Mouse (Mus musculus) layer of hippocampus, postnatal 25 days (tissue): ENCODE measurements around the gene Htr6. TPM values are rescaled to one million over a fixed set of nuclear protein-coding genes. Genes with fewer than 3 reads are reported as not detected.

Experiments
- DNase-seq, 2 experiments: peaks; one replicate each; pipeline ENCODE4 v3.0.0; 2022; ENCODE audit warnings: mixed read lengths in 2 of 2, low spot score in 1 of 2; ENCODE audit errors: extremely low spot score in 1 of 2
- total RNA-seq, 2 experiments: library from RNA; stranded (reverse); gene quantifications; 2 replicates each; pipeline ENCODE4 v1.2.3; 2021

Gene Htr6
- total RNA-seq, 2 experiments from 2014 or later, result 7.2 to 7.5 TPM

DNA sequence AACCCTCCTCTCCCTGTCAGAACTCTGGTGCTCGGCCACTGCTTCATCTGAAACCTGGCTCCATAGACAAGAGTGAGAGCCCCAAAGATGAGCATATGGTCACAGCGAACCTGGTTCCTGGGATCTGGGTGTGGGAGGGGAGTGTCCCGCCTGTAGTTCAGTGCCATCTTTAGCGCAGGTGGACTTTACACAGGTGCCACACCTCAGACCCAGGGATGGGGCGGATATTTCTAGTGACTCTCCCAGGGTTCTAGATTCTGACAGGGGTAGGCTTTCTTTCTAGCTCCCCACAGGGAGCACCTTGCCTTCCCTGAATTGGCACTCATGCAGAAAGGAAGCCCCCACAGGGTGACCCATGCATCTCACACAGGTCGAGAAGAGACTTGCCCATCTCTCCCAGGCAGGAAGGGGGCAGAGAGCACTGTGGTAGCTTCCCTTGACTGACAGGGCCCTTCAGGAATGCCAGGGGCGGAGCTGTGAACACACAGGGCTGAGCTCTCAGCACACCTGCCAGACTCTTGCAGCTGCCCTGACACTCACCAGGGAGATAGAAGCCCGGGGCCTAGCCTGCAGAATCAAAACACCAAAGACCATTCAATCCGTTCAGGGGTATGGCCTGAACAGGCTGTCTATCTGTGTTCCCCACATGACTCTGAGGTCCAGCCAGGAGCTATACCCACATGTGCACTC is 13.8 kb upstream of the Htr6 start:
- DNase-seq, result no peak

DNA sequence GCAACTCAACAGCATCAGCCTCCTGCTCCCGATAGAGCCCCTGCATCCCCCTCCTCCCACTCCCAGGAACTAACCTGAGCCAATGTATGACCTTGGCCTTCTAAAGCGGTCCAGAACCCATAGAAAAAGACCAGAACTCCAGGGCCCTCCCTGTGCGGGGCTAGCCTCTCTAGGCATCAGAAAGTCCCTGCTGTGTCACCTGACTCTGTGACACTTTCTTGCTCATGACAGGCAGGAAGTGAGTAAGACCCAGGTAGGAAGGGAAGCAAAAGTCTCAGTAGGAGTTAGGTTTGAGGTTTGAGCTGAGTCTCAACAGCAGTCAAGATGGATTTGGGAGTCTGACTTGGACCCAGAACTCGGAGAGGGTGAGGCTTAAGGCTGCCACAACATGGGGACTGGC is 11.6 kb upstream of the Htr6 start:
- no peak for DNase-seq

- peak; percentile 81 to 98 for DNase-seq
Observed at GRCm38 (mm10) chr4:139086037-139086436, 10.7 kb upstream of the Htr6 start.

DNA sequence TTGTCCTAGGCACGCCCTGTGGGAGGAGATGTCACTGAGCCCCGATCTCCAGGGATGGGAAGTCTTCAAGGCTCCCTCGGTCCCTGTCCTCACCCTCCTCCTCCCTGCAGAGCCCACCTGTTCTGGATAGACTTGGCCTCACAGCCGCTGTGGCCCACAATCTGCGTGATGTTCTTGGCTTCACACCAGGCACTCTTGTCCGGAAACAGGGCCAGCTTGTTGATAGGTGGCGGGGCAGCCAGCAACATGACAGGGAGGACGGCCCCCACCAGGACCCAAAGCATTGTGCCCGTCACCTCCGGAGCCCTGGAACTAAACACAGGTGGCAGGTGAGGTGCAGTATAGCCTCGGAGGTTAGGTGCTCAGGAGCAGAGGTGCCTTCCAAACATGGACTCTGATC is 10.0 kb upstream of the Htr6 start:
- no peak for DNase-seq

DNA sequence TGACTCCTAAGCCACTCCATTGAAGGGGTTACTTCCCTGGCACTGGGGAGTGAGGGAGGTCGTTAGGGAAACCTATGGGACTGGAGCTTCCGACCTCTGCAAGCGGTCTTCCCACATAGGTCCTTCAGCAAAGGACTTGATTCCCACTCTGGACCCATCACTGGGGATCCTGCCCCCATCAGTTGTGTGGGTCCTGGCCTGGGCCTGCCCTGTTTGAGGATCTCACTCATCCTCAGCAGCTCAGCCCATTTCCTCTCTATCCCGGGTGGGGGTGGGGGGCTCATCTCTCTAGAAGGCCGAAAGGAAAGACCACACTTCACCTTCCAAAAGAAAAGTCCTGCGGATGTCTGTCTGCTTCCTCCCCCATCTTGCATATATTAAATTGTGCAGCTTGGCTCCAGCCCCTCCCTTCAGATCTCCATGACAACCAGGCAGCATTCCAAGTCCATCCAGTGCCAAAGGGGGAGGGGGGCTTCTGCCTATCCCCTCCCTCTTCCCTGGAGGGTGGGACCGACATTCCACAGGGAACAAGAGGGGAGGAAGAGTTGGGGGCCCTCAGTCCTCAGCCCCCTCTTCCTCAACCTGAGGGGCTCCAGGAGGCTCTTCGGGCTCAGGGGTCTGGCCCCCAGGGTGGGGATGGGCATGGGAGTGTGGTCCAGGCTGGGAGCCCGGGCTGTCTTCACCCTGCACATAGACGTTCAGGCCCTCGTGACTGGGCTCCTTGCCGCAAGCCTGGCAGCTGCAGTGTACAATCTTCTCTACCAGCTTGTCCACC is 7.6 kb upstream of the Htr6 start:
- no peak for DNase-seq

- peak in 1 of 2 experiments; percentile 37 for DNase-seq
Observed at GRCm38 (mm10) chr4:139081270-139081931, 6.0 kb upstream of the Htr6 start.

GRCm38 (mm10) chr4:139080259-139080658 is 4.9 kb upstream of the Htr6 start:
- DNase-seq, result no peak

DNA sequence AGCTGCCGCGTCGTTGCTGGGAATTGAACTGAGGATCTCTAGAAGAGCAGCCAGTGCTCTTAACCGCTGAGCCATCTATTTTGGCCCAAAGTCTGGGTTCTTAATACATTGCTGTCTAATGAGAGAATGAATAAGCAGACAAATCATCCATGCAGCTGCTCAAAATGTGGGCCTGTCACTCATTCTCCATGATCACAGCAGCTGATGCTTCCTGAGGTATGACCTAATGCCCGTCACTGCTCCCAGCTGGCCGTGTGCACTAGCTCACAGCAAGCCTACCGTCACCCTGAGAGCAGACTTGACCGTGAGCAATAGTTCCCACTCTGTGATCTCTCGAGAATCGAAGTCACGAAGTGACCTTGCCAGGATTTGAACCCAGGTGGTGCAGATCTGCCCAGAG is 4.1 kb upstream of the Htr6 start:
- DNase-seq, result no peak

- no peak for DNase-seq
Observed at GRCm38 (mm10) chr4:139078726-139079125, 3.4 kb upstream of the Htr6 start.

GRCm38 (mm10) chr4:139078313-139078712 is 2.9 kb upstream of the Htr6 start:
- DNase-seq, result no peak

- no peak for DNase-seq
Observed at GRCm38 (mm10) chr4:139075915-139076314, 545 bp upstream of the Htr6 start.

GRCm38 (mm10) chr4:139074060-139074459 is 1.3 kb downstream of the Htr6 start:
- no peak for DNase-seq

DNA sequence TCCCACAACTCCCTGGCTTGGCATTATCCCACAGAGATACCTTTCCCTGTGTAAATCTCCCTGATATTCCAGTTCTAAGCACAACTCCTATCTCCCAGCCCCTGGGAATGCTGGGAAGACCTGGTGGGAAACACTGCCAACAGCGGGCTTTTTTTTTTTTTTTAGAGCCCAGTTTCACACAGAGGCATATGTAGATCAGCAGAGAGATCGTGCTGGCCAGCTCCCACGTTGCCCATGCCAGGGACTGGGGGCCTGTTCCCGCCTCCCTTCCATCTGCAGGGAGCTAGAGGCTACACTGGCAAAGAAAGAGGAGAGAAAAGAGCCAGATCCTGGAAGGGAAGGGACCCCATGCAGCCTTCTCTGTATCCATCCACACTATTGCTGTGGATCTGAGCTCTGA is 7.1 kb downstream of the Htr6 start:
- no peak for DNase-seq

DNA sequence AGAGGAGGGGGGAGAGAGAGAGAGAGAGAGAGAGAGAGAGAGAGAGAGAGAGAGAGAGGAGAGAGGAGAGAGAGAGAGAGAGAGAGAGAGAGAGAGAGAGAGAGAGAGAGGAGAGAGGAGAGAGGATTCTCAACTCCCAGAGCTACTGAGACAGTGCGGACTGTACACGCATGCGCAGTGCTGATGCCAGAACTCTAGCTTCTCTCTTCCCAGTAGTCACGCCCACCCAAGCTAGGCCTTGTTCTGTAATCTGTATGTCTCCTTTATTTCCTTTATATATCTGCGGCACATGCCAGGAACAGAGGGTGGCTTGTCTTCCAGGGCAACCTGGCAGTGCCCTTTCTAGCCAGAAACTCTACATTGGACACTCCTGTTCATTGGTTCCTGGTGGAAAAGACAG is 10.5 kb downstream of the Htr6 start:
- DNase-seq, result no peak

DNA sequence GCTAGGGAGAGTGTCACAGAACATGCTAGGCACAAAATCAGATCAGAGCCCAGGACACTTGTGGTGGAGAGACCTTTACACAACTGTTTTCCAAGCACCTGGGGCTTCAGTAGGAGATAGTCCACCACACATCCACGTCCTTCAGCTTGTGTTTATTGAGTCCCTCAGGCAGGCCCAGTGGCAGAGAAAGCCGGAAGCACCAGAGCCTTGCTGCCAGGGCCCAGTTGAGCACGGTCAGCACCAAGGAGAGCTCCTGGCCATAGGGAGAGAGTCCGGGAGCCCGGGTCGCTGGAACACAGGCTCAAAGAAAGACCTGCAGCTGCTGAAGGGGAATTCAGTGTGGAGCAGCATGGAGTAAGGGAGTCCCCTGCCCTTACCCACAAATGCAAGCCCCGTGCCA is 15.8 kb downstream of the Htr6 start:
- DNase-seq, result no peak

GRCm38 (mm10) chr4:139058029-139058428 is 17.3 kb downstream of the Htr6 start:
- DNase-seq, result no peak

GRCm38 (mm10) chr4:139057291-139057690 is 18.1 kb downstream of the Htr6 start:
- DNase-seq, result no peak

DNA sequence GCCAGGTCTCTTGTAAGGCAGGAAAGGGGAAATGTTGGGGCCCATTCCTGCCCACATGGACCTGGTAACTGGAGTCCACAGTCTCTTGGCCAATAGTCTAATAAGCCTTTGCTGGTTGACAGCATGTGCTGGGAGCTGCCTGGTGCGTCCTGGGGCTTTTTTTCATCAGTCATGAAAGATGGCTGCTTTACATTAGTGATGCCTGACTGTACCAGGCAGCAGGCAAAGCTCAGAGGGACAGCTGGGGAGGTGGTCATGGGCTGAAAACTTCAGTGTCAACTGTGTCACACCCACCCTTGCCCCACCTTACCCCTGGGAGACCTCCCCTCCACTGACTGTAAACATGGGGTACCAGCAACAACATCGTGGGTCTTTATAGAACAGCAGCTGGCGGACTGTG is 19.6 kb downstream of the Htr6 start:
- no peak for DNase-seq

DNA sequence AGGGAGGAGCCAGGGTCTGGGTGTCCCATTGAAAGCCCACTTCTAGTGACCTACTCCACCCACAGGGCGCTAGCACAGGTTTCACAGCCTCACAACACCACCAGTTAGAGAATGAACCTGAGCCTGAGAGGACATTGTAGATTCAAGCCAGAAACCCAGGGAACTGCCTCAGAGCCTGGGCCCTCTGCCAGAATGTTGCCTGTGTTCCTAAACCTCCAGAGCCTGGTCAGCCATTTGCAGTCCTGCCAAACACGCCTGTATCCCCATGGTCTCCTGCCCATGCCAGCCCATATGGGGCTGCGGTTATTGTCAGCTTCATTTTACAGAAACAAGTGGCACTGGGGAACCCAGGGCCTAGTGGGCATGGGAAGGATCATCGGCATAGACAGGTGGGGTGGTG is 20.0 kb downstream of the Htr6 start:
- no peak for DNase-seq

- DNase-seq, result no peak
Observed at GRCm38 (mm10) chr4:139054300-139054923, 21.0 kb downstream of the Htr6 start.

- DNase-seq, result no peak
Observed at GRCm38 (mm10) chr4:139053391-139053790, 22.0 kb downstream of the Htr6 start.
